Mouse (Mus musculus): Measurements from ENCODE around the gene 1700017B05Rik. TPM values are rescaled to one million over a fixed set of nuclear protein-coding genes. Genes with fewer than 3 reads are reported as not detected.
"Not testable (repeated sequence)": the region's sequence is repeated elsewhere in the genome, so short reads cannot be mapped to it uniquely, and the experiment has no call there.

The 1700017B05Rik gene
- total RNA-seq, 2 experiments from 2014 or later: 73.3 to 79.1 TPM

GRCm38 (mm10) chr9:57220356-57220755 is 42.1 kb downstream of the 1700017B05Rik start:
- DNase-seq (ENCODE audit: low spot score in 2 of 2): no peak

- DNase-seq (ENCODE audit: low spot score in 2 of 2): no peak
Observed at GRCm38 (mm10) chr9:57219511-57219910, 42.9 kb downstream of the 1700017B05Rik start.

DNA sequence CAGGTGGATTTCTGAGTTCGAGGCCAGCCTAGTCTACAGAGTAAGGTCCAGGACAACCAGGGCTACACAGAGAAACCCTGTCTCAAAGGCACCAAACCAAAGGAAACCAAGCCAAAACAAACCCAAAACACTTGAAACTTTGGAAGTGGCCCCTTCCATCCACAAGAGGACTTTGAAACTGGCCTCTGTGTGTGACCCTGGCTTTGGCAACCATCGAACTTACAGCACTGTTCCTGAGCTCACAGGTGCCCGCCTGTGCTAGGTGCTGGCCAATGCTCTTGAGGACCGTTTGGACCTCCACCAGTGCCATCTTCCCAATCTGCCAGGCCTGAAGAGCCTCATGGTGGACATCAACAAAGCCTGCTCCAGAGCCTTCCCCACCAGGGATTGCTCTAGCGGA is 43.6 kb downstream of the 1700017B05Rik start:
- no peak for DNase-seq (ENCODE audit: low spot score in 2 of 2)

DNA sequence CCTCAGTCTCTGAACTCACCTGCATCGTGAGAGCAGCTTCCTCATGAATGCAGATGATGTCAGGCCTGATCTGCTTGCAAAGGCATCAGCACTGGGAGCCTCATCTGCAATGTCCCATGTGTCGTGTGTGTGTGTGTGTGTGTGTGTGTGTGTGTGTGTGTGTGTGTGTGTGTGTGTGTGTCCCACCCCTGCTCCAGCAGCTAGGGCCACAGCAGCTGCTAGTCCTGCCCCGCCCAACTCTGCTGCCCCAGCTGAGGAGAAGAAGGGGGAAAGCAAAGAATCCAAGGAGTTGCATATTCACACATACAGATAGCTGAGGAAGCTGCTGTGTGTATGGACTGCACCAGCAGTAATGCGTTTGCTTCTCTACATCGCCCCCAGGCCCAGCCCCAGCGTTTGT is 45.2 kb downstream of the 1700017B05Rik start:
- DNase-seq (ENCODE audit: low spot score in 2 of 2): no peak

DNA sequence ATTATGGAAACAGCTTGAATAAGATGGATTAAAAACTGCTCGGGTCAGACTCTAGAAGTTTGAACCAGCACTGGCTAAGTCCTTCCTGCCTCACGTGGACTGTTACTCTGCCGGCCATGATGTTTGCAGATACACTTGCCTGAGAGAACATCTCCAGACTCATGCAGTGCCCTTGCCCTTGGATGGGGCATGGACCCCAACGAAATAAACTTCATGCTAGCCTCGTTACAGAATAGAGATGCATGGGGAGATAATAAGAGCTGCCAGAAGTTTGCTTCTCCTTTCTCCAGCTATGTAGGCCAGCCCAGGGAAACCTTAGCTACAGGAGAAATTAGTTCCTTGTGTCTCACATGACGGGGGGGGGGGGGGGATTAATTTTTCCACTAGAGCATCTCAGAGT is 47.9 kb downstream of the 1700017B05Rik start:
- no peak for DNase-seq (ENCODE audit: low spot score in 2 of 2)

- DNase-seq (ENCODE audit: low spot score in 2 of 2): no peak
Observed at GRCm38 (mm10) chr9:57212448-57213222, 49.8 kb downstream of the 1700017B05Rik start.

- DNase-seq (ENCODE audit: low spot score in 2 of 2): no peak
Observed at GRCm38 (mm10) chr9:57209316-57209715, 53.1 kb downstream of the 1700017B05Rik start.

DNA sequence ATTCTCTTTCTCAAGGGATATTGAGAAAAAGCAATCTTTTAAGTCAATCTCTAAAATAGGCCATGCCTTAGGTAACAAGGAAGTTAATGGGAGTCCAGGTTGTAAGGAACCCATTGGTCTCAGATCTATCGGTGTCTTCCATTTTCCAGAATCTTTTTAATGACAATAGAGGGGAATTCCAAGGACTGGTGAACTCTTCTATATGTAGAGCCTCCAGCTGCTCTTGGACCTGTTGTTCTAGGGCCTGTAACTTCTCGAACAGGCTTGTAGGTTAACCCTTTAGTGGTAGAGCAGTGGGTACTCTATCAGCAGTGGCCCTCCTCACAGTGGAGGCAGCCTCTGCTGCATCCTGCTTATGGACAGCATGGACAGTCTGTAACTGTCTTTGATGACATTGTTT is 55.5 kb downstream of the 1700017B05Rik start:
- no peak for DNase-seq (ENCODE audit: low spot score in 2 of 2)

GRCm38 (mm10) chr9:57203571-57203970 is 58.8 kb downstream of the 1700017B05Rik start:
- DNase-seq (ENCODE audit: low spot score in 2 of 2): not testable (repeated sequence)

Other genes starting within 250 kb of the 1700017B05Rik start
- 10 to 100 TPM; 58.0 to 64.5 TPM for gene Sin3a, start 190.6 kb downstream of the 1700017B05Rik start, total RNA-seq (2021)
- gene Man2c1, start 131.9 kb downstream of the 1700017B05Rik start, total RNA-seq (2021): 100 to 1,000 TPM; 172 to 175 TPM
- gene Neil1, start 114.3 kb downstream of the 1700017B05Rik start, total RNA-seq (2021): 10 to 100 TPM; 10.8 to 11.1 TPM
- gene Commd4, start 104.3 kb downstream of the 1700017B05Rik start, total RNA-seq (2021): 10 to 100 TPM; 65.7 to 78.2 TPM
- gene Trcg1, start 26.1 kb downstream of the 1700017B05Rik start, total RNA-seq (2021): not detected
- 10 to 100 TPM; 22.4 to 25.1 TPM for gene Ppcdc, start 177.5 kb upstream of the 1700017B05Rik start, total RNA-seq (2021)
- 10 to 100 TPM; 27.7 to 29.8 TPM for gene Scamp5, start 205.4 kb upstream of the 1700017B05Rik start, total RNA-seq (2021)
- 1 to 10 TPM; 6.2 to 6.9 TPM for gene Rpp25, start 241.4 kb upstream of the 1700017B05Rik start, total RNA-seq (2021)